Mouse (Mus musculus) kidney, postnatal 0 days (tissue): Measurements from ENCODE around the gene Rasgrp1. TPM values are rescaled to one million over a fixed set of nuclear protein-coding genes. Genes with fewer than 3 reads are reported as not detected.
A peak's percentile ranks its signal among the peaks of the same experiment; 100 is the strongest.

Experiments used
- ATAC-seq: fragments of 200-750 bp; cut with Nextera tagmentation; replicated peaks from 2 replicates; pipeline ENCODE4 v1.8.0; 2017; ENCODE audit warnings: low read depth, moderate number of reproducible peaks, moderate TSS enrichment, moderate library complexity; ENCODE audit not compliant: low FRiP score
- DNase-seq: peaks from one replicate; pipeline ENCODE4 v3.0.0-alpha.2; 2016; ENCODE audit warnings: low spot score
- H3K27ac ChIP-seq: fragments of 300-500 bp; sonication (generic); 2 replicates; pipeline ENCODE4 v1.5.1; 2014; ENCODE audit warnings: mild to moderate bottlenecking
- H3K27me3 ChIP-seq: fragments of 300-500 bp; sonication (generic); 2 replicates; pipeline ENCODE4 v1.6.1; 2014; ENCODE audit warnings: low read length, mixed read lengths; ENCODE audit not compliant: insufficient read depth
- H3K36me3 ChIP-seq: fragments of 300-500 bp; sonication (generic); 2 replicates; pipeline ENCODE4 v1.6.1; 2014; ENCODE audit warnings: low read length, mixed read lengths; ENCODE audit not compliant: insufficient read depth
- H3K4me1 ChIP-seq: fragments of 300-500 bp; sonication (generic); replicated peaks from 2 replicates; pipeline ENCODE4 v1.6.1; 2014; ENCODE audit warnings: antibody characterized with exemption, low read length, mixed read lengths; ENCODE audit not compliant: insufficient read depth
- H3K4me2 ChIP-seq: fragments of 300-500 bp; sonication (generic); 2 replicates; pipeline ENCODE4 v1.6.1; 2014; ENCODE audit warnings: mild to moderate bottlenecking, low read length, moderate library complexity, mixed read lengths
- H3K4me3 ChIP-seq: fragments of 300-500 bp; sonication (generic); replicated peaks from 2 replicates; pipeline ENCODE4 v1.5.1; 2014; ENCODE audit warnings: low read depth, low read length
- H3K9ac ChIP-seq: fragments of 300-500 bp; sonication (generic); 2 replicates; pipeline ENCODE4 v1.6.1; 2014; ENCODE audit warnings: low read depth, low read length
- H3K9me3 ChIP-seq: fragments of 300-500 bp; sonication (generic); replicated peaks from 2 replicates; pipeline ENCODE4 v1.6.1; 2016; ENCODE audit warnings: low read length, inconsistent platforms, mixed read lengths
- CTCF ChIP-seq: IDR thresholded peaks from 2 replicates; pipeline ENCODE4 v1.5.1; 2016; ENCODE audit warnings: antibody characterized with exemption, low read depth, mild to moderate bottlenecking, moderate library complexity
- WGBS: fragments of 180-500 bp; shearing (Covaris S2); extraction: QIAGEN DNeasy Blood & Tissue Kit; methylation state at CpG from one replicate; pipeline ENCODE4 v1.1.7; 2014; 5-methylcytosine and 5-hydroxymethylcytosine counted together
- polyA plus RNA-seq: library from polyadenylated mRNA; unstranded; fragments of >200 nt; fragmentation: Nextera tagmentation; extraction: Ambion mirVana; gene quantifications from 2 replicates; pipeline ENCODE4 v1.2.1, GENCODE M21; 2015

Rasgrp1 gene
- polyA plus RNA-seq, 1 experiment from 2014 or later, result 0.46 TPM

- Histone ChIP-seq H3K4me1 (no peaks in the 10 kb centered on the region), H3K27ac (no peak overlapping the region), H3K4me3 (no peak overlapping the region), H3K36me3 (no peaks in the 10 kb centered on the region), H3K4me2 (no peak overlapping the region), H3K27me3 (no peaks in the 10 kb centered on the region), H3K9me3 (no peaks in the 10 kb centered on the region), H3K9ac (no peak overlapping the region)
- 62% methylated on average over 6 of the region's 6 CpGs for WGBS
- DNase-seq (no peak), ATAC-seq (no peak)
- TF ChIP-seq CTCF, result no peak
These were observed 7.3 kb upstream of the Rasgrp1 start for GRCm38 (mm10) chr2:117350138-117350537.

GRCm38 (mm10) chr2:117343240-117343624 is 431 bp upstream of the Rasgrp1 start:
- no peaks in the 10 kb centered on the region for H3K9me3 ChIP-seq
- DNase-seq, result no peak
- 27% methylated on average over 7 of the region's 7 CpGs for WGBS
- H3K4me3 ChIP-seq, result peak overlapping the region; percentile 45
- peak overlapping the region; percentile 76 for H3K4me2 ChIP-seq
- H3K9ac ChIP-seq, result no peak overlapping the region
- no peaks in the 10 kb centered on the region for H3K4me1 ChIP-seq
- TF ChIP-seq CTCF, result no peak
- 0 out of 2 replicates have a peak, but pooled peaks have one; percentile 8 for ATAC-seq
- no peaks in the 10 kb centered on the region for H3K36me3 ChIP-seq
- no peak overlapping the region for H3K27ac ChIP-seq
- peaks cover 10% of the 10 kb centered on the region; the same call in 1 of the 2 replicates for H3K27me3 ChIP-seq

GRCm38 (mm10) chr2:117342090-117342546 is 683 bp downstream of the Rasgrp1 start:
- H3K4me2 ChIP-seq, result peak overlapping the region; percentile 76
- no peaks in the 10 kb centered on the region for H3K9me3 ChIP-seq
- H3K9ac ChIP-seq, result peak overlapping the region; percentile 31; the same call in 1 of the 2 replicates
- H3K4me3 ChIP-seq, result peak overlapping the region; percentile 45
- peaks cover 10% of the 10 kb centered on the region; the same call in 1 of the 2 replicates for H3K27me3 ChIP-seq
- WGBS, result under 1% methylated on average over 19 of the region's 19 CpGs
- ATAC-seq (peak; percentile 55; the same call in 1 of the 2 replicates), DNase-seq (peak; percentile 50)
- H3K4me1 ChIP-seq, result no peaks in the 10 kb centered on the region
- H3K27ac ChIP-seq, result no peak overlapping the region
- H3K36me3 ChIP-seq, result no peaks in the 10 kb centered on the region
- peak; percentile 81 for TF ChIP-seq CTCF

GRCm38 (mm10) chr2:117338501-117338900 is 4.3 kb downstream of the Rasgrp1 start:
- no peak for DNase-seq
- no peak overlapping the region for H3K9ac ChIP-seq
- H3K4me2 ChIP-seq, result no peak overlapping the region
- no peak overlapping the region for H3K4me3 ChIP-seq
- peak; percentile 18; the same call in 1 of the 2 replicates for TF ChIP-seq CTCF
- no peaks in the 10 kb centered on the region for H3K9me3 ChIP-seq
- no peaks in the 10 kb centered on the region for H3K4me1 ChIP-seq
- H3K27me3 ChIP-seq, result peaks cover 10% of the 10 kb centered on the region; the same call in 1 of the 2 replicates
- no peaks in the 10 kb centered on the region for H3K36me3 ChIP-seq
- ATAC-seq, result no peak
- no peak overlapping the region for H3K27ac ChIP-seq
- WGBS, result 52% methylated on average over 3 of the region's 3 CpGs

- peaks cover 6% of the 10 kb centered on the region; the same call in 1 of the 2 replicates for H3K27me3 ChIP-seq
- ATAC-seq (no peak), DNase-seq (no peak)
- no peak overlapping the region for H3K4me3 ChIP-seq
- 97% methylated on average over 7 of the region's 7 CpGs for WGBS
- H3K27ac ChIP-seq, result no peak overlapping the region
- no peak overlapping the region for H3K9ac ChIP-seq
- no peaks in the 10 kb centered on the region for H3K36me3 ChIP-seq
- H3K4me2 ChIP-seq, result no peak overlapping the region
- no peaks in the 10 kb centered on the region for H3K4me1 ChIP-seq
- no peaks in the 10 kb centered on the region for H3K9me3 ChIP-seq
- no peak for TF ChIP-seq CTCF
These were observed 4.9 kb downstream of the Rasgrp1 start for GRCm38 (mm10) chr2:117337902-117338301.

GRCm38 (mm10) chr2:117336946-117337665 is 5.7 kb downstream of the Rasgrp1 start:
- 54% methylated on average over 5 of the region's 5 CpGs for WGBS

More at GRCm38 (mm10) chr2:117336946-117337665, 5.7 kb downstream of the Rasgrp1 start:
- no peaks in the 10 kb centered on the region for H3K9me3 ChIP-seq
- no peak for TF ChIP-seq CTCF
- DNase-seq, result no peak
- no peak overlapping the region for H3K4me2 ChIP-seq
- ATAC-seq, result no peak
- peaks cover 6% of the 10 kb centered on the region; the same call in 1 of the 2 replicates for H3K27me3 ChIP-seq
- H3K27ac ChIP-seq, result no peak overlapping the region
- H3K36me3 ChIP-seq, result no peaks in the 10 kb centered on the region
- no peaks in the 10 kb centered on the region for H3K4me1 ChIP-seq
- no peak overlapping the region for H3K9ac ChIP-seq
- no peak overlapping the region for H3K4me3 ChIP-seq
